Mouse (Mus musculus) heart, postnatal 14 days (tissue): ENCODE results near the gene Tmem79. TPM values are rescaled to one million over a fixed set of nuclear protein-coding genes. Genes with fewer than 3 reads are reported as not detected.
"Not testable (repeated sequence)": the region's sequence is repeated elsewhere in the genome, so short reads cannot be mapped to it uniquely, and the experiment has no call there.

ENCODE experiments used
- DNase-seq, 2 experiments: peaks; one replicate each; pipeline ENCODE4 v3.0.0; 2021 to 2022
- intact Hi-C: fragments of 180-260 bp; cut with DNase I; formaldehyde crosslinking; loops from one replicate; pipeline ENCODE4 v1.15.1; 2025
- long read RNA-seq, 2 experiments: library from polyadenylated mRNA; stranded (forward); transcript quantifications; one replicate each; pipeline ENCODE4 v2.0.0; 2021
- total RNA-seq, 2 experiments: library from RNA; stranded (reverse); gene quantifications; 2 replicates each; pipeline ENCODE4 v1.2.3; 2021

Gene Tmem79
- 1 to 10 TPM; 1.6 TPM for total RNA-seq
- long read RNA-seq, experiment 1, partial matches to known transcripts = 0 of 5 reads
- long read RNA-seq, experiment 1, other reads (novel, unspliced or antisense) = 5 of 5 reads
- long read RNA-seq, experiment 2, partial matches to known transcripts = 0 of 4 reads
- long read RNA-seq, experiment 2, other reads (novel, unspliced or antisense) = 4 of 4 reads

DNA sequence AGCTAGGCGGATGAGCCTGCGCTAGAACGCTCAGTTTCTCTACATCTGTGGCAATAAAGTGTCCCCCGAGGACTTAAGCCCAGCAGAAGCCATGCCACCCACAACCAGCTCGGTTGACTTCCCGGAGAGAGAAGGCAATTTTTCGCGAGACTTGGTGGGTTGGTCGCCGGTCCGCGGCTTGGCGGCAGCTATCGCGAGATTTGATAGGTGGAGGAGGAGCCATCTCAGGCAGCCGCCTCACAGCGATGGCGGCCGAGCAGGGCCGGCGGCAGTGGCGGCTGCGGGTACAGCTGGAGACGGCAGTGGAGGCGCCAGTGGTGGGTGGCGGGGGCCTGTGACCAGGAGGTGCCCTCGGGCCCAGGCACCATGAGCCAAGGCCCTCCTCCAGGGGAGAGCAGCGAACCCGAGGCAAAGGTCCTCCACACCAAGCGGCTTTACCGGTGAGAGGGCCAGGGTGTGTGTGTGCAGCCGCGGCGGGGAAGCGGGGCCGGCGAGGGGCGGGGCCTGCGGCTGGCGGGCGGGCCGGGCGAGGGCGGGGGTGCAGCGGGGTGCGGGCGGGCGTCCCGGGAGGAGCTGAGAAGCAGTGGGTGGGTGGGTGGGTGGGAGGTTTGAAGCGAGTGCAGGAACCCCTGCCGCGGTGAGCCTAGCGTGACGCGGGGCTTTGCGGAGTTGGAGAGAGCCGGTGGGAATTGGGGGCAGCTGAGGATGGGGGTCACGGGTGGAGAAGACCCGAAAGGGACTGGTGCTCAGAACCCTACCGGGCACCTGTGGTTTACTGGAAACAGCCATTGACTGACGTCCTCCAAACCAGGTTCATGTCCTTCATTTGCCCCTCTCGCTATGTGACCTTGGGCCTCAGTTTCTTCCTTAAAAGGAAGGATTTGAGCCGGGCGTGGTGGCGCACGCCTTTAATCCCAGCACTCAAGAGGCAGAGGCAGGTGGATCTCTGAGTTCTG lies at the start of gene Tmem79, which contains the start of gene Smg5:
Gene Tmem79 (minus strand): TSS at position 91 of the 956 bp plus-strand sequence.
Gene Smg5 (plus strand): TSS at position 203 of the 956 bp plus-strand sequence.
- peak; percentile 96 to 97 for DNase-seq
- intact Hi-C loops = no loop called here

DNA sequence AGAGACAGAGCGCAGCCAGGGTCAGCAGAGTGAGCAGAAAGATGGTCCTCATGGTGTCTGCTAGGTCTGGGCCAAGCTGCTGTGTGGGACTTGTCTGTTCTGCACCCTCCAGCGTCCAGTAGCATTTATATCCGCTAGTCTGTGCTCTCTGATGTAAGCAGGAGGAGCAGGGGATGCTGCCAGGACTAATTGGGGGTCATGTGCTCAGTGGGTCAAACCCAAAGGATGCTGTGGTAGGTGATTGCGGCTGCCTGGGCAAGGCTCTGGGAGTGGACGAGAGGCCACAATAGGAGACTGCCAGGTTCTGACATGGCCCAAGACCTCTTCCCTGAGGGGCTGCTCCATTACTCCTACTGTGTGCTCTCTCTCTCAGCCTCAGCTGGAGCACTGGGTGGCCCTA lies 48.4 kb upstream of the Tmem79 start, which contains the start of gene Bglap:
Gene Bglap (minus strand): TSS at position 101 of the 400 bp plus-strand sequence.
- intact Hi-C loops = no loop called here
- DNase-seq = no peak

DNA sequence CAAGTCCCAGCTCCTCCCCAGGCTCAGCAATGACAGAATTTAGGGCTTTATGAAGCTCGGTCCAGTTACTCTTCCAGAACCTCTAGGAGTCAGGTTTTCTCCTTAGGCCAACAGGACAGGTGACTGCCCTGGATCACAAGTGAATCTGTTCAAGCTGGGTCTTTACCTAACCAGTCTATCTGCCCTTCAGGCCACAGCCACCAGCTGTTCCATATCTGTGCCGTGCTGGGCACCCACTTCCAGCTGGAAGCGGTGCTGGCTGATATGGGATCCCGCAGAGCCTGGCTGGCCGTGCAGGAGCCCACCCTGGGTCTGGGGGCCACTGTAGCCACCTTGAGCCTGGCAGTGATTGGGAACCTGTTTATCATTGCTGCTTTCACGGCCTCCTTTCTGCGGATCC lies 46.4 kb upstream of the Tmem79 start:
- intact Hi-C loops, DNase-seq: not testable (repeated sequence)

DNA sequence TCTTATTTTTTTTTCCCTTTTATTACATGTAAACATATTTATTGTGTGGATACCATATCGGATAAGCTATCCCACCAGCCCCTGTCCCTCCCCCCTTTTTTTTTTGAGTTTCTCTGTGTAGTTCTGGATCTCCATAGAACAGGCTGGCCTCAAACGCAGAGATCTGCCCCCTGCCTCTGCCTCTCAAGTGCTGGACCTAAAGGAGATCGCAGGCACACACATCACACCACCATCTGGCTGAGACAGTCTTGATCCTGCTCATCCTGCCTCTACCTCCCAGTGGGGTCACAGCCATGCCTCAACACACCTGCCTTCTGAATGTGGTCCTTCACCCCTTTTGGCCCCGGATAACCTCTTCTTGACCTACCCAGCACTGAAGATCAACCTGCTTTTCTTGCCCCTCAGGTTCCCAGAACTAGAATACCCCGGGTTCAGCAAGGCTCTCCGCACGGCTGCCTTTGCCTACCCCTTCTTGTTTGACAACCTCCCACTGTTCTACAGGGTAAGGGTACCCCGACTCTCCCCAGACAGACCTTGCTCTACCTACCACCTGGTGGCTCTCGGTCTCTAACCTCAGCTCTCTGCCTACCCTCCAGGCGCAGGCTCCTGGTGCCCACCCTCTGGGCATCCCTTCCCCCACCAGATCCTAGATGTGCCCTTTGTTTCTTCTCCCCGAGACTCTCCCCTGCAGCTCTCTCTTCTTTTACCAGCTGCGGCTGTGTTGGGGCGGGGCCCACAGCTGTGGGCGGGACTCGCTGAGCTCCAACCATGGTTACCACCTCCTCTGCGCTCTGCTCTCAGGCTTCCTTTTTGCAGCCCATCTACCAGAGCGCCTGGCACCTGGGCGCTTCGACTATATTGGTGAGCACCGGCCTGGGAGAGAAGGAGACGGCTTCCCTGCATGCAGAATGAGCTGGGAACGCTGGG lies 45.7 kb upstream of the Tmem79 start:
- DNase-seq, intact Hi-C loops: not testable (repeated sequence)

DNA sequence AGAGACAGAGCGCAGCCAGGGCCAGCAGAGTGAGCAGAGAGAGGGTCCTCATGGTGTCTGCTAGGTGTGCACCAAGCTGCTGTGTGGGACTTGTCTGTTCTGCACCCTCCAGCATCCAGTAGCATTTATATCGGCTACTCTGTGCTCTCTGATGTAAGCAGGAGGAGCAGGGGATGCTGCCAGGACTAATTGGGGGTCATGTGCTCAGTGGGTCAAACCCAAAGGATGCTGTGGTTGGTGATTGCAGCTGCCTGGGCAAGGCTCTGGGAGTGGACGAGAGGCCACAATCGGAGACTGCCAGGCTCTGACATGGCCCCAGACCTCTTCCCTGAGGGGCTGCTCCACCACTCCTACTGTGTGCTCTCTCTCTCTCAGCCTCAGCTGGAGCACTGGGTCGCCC lies 42.7 kb upstream of the Tmem79 start, which contains the start of gene Bglap2:
Gene Bglap2 (minus strand): TSS at position 101 of the 400 bp plus-strand sequence.
- intact Hi-C loops, DNase-seq: not testable (repeated sequence)

DNA sequence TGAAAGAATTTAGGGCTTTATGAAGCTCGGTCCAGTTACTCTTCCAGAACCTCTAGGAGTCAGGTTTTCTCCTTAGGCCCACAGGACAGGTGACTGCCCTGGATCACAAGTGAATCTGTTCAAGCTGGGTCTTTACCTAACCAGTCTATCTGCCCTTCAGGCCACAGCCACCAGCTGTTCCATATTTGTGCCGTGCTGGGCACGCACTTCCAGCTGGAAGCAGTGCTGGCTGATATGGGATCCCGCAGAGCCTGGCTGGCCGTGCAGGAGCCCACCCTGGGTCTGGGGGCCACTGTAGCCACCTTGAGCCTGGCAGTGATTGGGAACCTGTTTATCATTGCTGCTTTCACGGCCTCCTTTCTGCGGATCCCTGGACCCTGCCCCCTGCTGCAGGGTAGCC lies 40.7 kb upstream of the Tmem79 start:
- intact Hi-C loops = not testable (repeated sequence)

DNA sequence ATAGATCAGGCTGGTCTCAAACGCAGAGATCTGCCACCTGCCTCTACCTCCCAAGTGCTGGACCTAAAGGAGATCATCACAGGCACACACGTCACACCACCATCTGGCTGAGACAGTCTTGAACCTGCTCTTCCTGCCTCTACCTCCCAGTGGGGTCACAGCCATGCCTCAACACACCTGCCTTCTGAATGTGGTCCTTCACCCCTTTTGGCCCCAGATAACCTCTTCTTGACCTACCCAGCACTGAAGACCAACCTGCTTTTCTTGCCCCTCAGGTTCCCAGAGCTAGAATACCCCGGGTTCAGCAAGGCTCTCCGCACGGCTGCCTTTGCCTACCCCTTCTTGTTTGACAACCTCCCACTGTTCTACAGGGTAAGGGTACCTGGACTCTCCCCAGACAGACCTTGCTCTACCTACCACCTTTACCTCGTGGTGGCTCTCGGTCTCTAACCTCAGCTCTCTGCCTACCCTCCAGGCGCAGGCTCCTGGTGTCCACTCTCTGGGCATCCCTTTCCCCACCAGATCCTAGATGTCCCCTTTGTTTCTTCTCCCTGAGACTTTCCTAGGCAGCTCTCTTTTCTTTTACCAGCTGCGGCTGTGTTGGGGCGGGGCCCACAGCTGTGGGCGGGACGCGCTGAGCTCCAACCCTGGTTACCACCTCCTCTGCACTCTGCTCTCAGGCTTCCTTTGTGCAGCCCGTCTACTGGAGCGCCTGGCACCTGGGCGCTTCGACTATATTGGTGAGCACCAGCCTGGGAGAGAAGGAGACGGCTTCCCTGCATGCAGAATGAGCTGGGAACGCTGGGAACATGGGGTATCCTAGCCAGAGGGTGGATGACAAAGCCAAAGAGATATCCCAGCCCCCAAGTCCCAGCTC lies 40.0 kb upstream of the Tmem79 start:
- intact Hi-C loops = not testable (repeated sequence)
- DNase-seq = peak in 1 of 2 experiments; percentile 23

More for the DNA sequence above, 40.7 kb upstream of the Tmem79 start:
- not testable (repeated sequence) for DNase-seq

DNA sequence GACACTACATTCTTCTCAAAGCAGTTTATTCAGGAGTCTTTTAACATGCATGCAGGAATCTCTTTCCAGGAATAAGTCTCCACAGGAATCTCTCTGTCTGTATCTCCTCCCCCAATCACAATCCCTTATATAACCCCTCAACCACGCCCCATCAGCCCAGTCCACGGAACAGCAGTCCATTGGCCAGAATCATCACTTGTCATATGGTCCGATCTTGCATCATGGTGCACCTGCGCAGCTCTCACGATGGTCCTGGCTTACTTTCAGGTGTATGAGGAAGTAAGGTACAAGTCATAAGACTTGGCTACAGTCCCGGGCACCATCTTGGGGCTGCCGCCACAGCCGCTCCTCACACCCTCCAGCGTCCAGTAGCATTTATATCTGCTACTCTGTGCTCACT lies 36.7 kb upstream of the Tmem79 start, which contains the start of gene Bglap3:
Gene Bglap3 (minus strand): TSS at position 101 of the 400 bp plus-strand sequence.
- intact Hi-C loops = not testable (repeated sequence)

DNA sequence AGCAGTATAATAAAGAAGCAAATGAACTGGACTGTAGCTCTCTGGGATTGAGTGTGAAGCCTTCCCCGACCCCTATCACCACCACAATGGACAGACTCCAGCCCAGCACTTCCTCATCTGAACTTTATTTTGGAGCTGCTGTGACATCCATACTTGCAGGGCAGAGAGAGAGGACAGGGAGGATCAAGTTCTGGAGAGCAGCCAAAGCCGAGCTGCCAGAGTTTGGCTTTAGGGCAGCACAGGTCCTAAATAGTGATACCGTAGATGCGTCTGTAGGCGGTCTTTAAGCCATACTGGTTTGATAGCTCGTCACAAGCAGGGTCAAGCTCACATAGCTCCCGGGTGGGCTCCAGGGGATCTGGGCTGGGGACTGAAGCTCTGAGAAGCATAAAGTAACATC lies 32.6 kb upstream of the Tmem79 start:
- intact Hi-C loops = not testable (repeated sequence)
- DNase-seq = peak in 1 of 2 experiments; percentile 27

More for the DNA sequence above, 36.7 kb upstream of the Tmem79 start, which contains the start of gene Bglap3:
- not testable (repeated sequence) for DNase-seq

DNA sequence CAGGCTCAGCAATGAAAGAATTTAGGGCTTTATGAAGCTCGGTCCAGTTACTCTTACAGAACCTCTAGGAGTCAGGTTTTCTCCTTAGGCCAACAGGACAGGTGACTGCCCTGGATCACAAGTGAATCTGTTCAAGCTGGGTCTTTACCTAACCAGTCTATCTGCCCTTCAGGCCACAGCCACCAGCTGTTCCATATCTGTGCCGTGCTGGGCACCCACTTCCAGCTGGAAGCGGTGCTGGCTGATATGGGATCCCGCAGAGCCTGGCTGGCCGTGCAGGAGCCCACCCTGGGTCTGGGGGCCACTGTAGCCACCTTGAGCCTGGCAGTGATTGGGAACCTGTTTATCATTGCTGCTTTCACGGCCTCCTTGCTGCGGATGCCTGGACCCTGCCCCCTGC lies 31.6 kb upstream of the Tmem79 start:
- DNase-seq, intact Hi-C loops: not testable (repeated sequence)

DNA sequence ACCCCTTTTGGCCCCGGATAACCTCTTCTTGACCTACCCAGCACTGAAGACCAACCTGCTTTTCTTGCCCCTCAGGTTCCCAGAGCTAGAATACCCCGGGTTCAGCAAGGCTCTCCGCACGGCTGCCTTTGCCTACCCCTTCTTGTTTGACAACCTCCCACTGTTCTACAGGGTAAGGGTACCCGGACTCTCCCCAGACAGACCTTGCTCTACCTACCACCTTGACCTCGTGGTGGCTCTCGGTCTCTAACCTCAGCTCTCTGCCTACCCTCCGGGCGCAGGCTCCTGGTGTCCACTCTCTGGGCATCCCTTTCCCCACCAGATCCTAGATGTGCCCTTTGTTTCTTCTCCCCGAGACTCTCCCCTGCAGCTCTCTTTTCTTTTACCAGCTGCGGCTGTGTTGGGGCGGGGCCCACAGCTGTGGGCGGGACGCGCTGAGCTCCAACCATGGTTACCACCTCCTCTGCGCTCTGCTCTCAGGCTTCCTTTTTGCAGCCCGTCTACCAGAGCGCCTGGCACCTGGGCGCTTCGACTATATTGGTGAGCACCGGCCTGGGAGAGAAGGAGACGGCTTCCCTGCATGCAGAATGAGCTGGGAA lies 31.0 kb upstream of the Tmem79 start:
- intact Hi-C loops = not testable (repeated sequence)
- DNase-seq = peak in 1 of 2 experiments; percentile 53

DNA sequence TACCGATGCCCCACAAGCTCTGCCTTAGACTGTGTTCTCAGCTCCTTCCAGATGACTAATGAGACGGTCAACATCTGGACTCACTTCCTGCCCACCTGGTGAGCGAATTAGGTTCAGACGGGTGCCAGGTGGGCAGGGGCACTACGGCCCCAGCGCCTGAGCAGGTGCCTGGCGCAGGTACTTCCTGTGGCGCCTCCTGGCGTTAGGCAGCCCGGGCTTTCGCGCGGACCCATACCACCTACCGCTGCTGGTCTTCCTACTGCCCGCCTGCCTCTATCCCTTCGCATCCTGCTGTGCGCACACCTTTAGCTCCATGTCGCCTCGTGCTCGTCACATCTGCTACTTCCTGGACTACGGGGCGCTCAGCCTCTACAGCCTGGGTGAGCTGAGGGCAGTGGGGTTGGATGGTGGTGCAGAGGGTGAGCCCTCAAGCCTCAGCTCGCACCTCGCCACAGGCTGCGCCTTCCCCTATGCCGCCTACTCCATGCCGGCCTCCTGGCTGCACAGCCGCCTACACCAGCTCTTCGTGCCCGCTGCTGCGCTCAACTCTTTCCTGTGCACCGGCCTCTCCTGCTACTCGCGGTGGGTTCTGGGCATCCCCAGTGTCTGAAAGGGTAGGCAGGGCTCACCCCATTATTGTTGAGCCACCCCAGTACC lies 29.9 kb upstream of the Tmem79 start:
- no peak for DNase-seq
- intact Hi-C loops = no loop called here

DNA sequence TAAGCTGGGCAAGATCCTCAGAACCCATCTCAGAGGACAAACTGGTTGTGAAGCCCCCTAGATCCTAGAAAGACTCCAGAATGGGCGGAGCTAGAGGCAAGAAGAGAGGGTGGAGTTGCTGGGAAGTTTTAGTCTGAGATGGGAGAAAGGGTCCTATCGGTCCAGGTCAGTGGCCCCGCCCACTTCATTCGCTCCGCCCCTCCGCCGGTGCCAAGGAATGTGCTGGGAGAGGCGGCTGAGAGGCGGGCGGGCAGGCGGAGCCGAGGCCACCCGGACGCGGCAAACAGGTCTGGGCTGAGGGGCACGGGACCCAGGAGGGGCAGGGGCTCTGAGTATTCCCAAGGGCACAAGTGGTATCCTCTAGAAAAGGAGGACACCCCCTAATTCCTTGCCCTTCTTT lies 28.4 kb upstream of the Tmem79 start, which contains the start of gene Paqr6:
Gene Paqr6 (plus strand): TSS at position 248 of the 400 bp plus-strand sequence.
- peak; percentile 59 to 82 for DNase-seq
- intact Hi-C loops = no loop called here

DNA sequence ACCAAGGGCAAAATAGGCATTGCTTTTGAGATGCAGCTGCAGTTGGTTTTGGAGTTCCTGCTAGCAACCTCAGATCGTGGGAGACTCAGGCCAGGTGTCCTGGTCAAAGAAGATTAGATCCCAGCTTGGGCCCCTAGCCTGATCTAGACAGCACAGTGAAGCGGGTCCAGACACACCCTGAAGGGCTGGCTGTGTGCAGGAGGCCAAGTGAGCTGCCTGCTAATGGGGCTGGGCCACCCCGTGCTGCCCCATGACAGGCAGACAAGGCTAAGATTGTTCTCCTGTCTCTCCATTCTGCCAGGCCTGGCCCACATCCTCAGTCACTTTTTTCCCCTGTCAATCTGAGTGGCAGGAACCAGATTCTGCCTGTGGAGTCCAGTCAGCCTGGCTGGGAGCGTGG lies 27.8 kb upstream of the Tmem79 start:
- intact Hi-C loops = no loop called here
- DNase-seq = peak in 1 of 2 experiments; percentile 21

DNA sequence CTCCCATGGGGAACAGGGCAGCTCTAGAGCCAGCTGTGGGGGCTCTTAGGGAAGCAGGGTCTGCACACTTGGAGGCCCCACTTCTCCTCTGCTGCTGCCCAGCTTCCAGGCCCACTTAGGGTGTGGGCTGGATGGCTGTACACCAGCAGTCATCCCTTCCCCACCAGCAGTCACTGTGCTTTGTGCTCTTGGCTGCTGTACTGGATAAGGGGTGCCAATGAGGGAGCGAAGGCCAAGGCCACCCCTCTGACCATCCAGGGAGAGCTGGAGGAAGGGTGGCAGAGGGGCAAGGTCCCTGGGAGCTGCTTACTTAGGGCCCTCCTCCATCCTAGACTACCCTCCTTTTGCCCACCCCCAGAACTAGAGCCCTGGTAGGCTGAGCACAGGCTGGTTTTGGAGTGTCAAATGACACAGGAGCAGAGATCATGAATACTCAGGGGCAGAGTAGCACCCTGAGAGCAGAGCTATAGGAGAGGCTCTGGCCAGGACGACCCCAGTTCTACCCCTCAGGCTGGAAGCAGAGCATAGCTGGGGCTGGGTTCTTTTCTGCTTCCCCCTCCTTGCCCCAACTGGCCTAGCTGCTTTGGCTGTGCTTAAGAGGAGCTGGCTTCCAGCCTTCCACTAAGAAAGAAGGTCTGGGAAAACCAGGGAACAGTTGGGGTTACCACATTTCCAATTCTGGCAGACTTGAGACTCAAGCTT lies 25.8 kb upstream of the Tmem79 start:
- no peak for DNase-seq
- intact Hi-C loops = no loop called here

DNA sequence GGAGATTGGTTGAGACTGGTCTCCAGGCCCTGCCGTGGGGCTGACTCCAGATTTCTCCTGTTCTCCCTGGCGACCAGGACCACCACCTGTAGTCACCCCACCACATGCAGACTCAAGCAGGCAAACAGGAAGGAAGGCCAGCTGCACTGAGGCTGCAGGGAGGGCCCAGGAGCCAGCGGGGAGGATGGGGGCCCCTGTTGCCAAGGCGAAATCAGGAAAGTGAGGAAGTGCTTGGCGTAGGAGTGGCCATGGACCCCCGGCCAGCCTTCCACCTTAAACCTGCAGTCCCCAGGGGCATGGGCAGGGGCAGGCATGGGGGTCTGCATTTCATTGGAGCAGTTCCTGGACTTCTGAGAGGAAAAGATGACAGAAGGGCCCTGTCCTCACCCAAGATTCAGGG lies 25.1 kb upstream of the Tmem79 start:
- intact Hi-C loops = no loop called here

DNA sequence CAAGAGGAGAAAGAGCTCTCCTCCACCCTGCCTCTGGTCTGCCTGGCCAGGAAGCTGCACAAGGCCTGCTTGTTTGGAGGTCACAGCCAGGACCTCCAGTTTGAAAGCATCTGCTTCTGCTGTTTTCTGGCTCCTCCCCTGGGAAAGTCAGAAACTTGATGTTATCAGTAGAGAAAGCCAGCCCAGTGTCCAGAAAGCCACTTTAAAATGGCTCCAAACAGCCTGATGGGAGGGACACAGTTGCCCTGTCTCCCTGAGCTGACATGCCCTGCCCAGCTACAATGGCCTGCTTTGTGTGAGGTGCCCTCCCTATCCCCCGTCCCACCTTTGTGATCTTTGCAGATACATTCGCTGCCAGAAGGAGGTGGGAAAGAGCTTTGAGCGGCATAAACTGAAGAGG lies 24.0 kb upstream of the Tmem79 start:
- intact Hi-C loops = no loop called here
- no peak for DNase-seq

More for the DNA sequence above, 25.1 kb upstream of the Tmem79 start:
- no peak for DNase-seq
